Comparison of ENCODE assay signal across 9 mouse cellular contexts in genomic region chr19:29844036-29844661, GRCm38 (mm10). TPM values are rescaled to one million over a fixed set of nuclear protein-coding genes. Genes with fewer than 3 reads are reported as not detected.
DNase-seq lines count a peak whose midpoint lies in the region; ATAC-seq lines count a peak whose summit lies in the region.
"Had no signal": no experiment of that assay in that cellular context is flagged by ENCODE, and none has a peak within 500 bp of the region (broad histone marks: within the 10 kb centered on the region; RNA-seq: fewer than 3 reads in every experiment).

No protein-coding gene starts in this region.

- no peaks in the 10 kb centered on the region for H3K27me3 ChIP-seq in heart, embryonic 10.5 days (ENCODE audit: insufficient read depth, poor library complexity, severe bottlenecking)
- peaks cover 19% of the 10 kb centered on the region for H3K27me3 ChIP-seq in forebrain, embryonic 11.5 days (ENCODE audit: control insufficient read depth, insufficient read depth, low read length)

- WGBS in heart, embryonic 10.5 days: 77% methylated on average over 12 of the region's 12 CpGs
- whole genome bisulfite sequencing in forebrain, embryonic 11.5 days: 22% methylated on average over 12 of the region's 12 CpGs

- DNase-seq in heart, adult 11 months: peak; percentile 70
- no peak for DNase-seq in heart, embryonic 10.5 days (ENCODE audit: low spot score)
- peak; percentile 11 for DNase-seq in MN1 (ENCODE audit: low spot score)
- DNase-seq in forebrain, embryonic 11.5 days (ENCODE audit: low spot score): no peak
- DNase-seq in left cerebral cortex, postnatal 4 days: peak; percentile 61
- no peak for DNase-seq in kidney, postnatal 14 days
- no peak for DNase-seq in heart, adult 18-20 months

- H3K4me3 ChIP-seq in heart, embryonic 10.5 days: no peak overlapping the region
- no peak overlapping the region for H3K4me3 ChIP-seq in forebrain, embryonic 11.5 days (ENCODE audit: low read depth, low read length)

- peak overlapping the region; percentile 29; the same call in 1 of the 2 replicates for H3K4me2 ChIP-seq in forebrain, embryonic 11.5 days (ENCODE audit: low read depth, low read length, severe bottlenecking)

- H3K9me3 ChIP-seq in heart, embryonic 10.5 days: no peaks in the 10 kb centered on the region
- H3K9me3 ChIP-seq in forebrain, embryonic 11.5 days (ENCODE audit: control insufficient read depth, low read length): no peaks in the 10 kb centered on the region

- H3K9ac ChIP-seq in forebrain, embryonic 11.5 days (ENCODE audit: low read length): no peak overlapping the region

- no peaks in the 10 kb centered on the region for H3K36me3 ChIP-seq in heart, embryonic 10.5 days
- no peaks in the 10 kb centered on the region for H3K36me3 ChIP-seq in forebrain, embryonic 11.5 days (ENCODE audit: control insufficient read depth, insufficient read depth, low read length)

- H3K4me1 ChIP-seq in heart, embryonic 10.5 days: no peaks in the 10 kb centered on the region
- peaks cover 12% of the 10 kb centered on the region; the same call in 1 of the 2 replicates for H3K4me1 ChIP-seq in forebrain, embryonic 11.5 days (replicated peaks; ENCODE audit: control insufficient read depth, insufficient read depth, low read length)

- intact Hi-C loops in left cerebral cortex, postnatal 4 days (cut with DNase I): no loop called here

- H3K27ac ChIP-seq in heart, embryonic 10.5 days: no peak overlapping the region
- no peak overlapping the region for H3K27ac ChIP-seq in forebrain, embryonic 11.5 days (ENCODE audit: low read depth, low read length)
- H3K27ac ChIP-seq: macrophage had no signal

- peak; percentile 88 for ATAC-seq in forebrain, embryonic 11.5 days (replicated peaks; ENCODE audit: low FRiP score)
- no peak for ATAC-seq in erythroid progenitor cell, adult 5-6 weeks (replicated peaks; ENCODE audit: low FRiP score, poor library complexity, severe bottlenecking)

RNA-seq across cellular contexts. Expression of gene Ranbp6, which starts 31.4 kb away (rescaled TPM):
- 16.2 and 19.7 TPM in 2 replicates for polyA plus RNA-seq in heart, embryonic 10.5 days (2016; fragmentation: Nextera tagmentation; extraction: Ambion mirVana)
- polyA plus RNA-seq in forebrain, embryonic 11.5 days (2014; fragmentation: Nextera tagmentation; extraction: Ambion mirVana): 29.0 and 32.9 TPM in 2 replicates
- 10 to 100 TPM; 31.0 to 31.5 TPM for total RNA-seq in left cerebral cortex, postnatal 4 days (2021)
- 5.9 and 11.5 TPM in 2 replicates for total RNA-seq in erythroid progenitor cell, adult 5-6 weeks (2015; ENCODE audit: low replicate concordance)
- total RNA-seq in erythroid progenitor cell, adult 5-6 weeks (2017; ENCODE audit: low replicate concordance): 12.5 and 17.1 TPM in 2 replicates
- 10 to 100 TPM; 13.1 to 15.3 TPM for total RNA-seq in heart, adult 18-20 months (2021)

RNA-seq across cellular contexts. Expression of gene 9930021J03Rik, which starts 38.4 kb away (rescaled TPM):
- polyA plus RNA-seq in heart, embryonic 10.5 days (2016; fragmentation: Nextera tagmentation; extraction: Ambion mirVana): 2.9 and 4.2 TPM in 2 replicates
- polyA plus RNA-seq in forebrain, embryonic 11.5 days (2014; fragmentation: Nextera tagmentation; extraction: Ambion mirVana): 7.3 and 8.1 TPM in 2 replicates
- total RNA-seq in left cerebral cortex, postnatal 4 days (2021): 10 to 100 TPM; 36.0 to 37.7 TPM
- total RNA-seq in erythroid progenitor cell, adult 5-6 weeks (2015; ENCODE audit: low replicate concordance): 8.4 and 12.3 TPM in 2 replicates
- 13.5 and 23.8 TPM in 2 replicates for total RNA-seq in erythroid progenitor cell, adult 5-6 weeks (2017; ENCODE audit: low replicate concordance)
- 10 to 100 TPM; 12.9 to 13.4 TPM for total RNA-seq in heart, adult 18-20 months (2021)

Comparison
In these comparisons a context has a peak if more than half of its experiments do, and no peak if none do; other contexts are left out.
1. DNase-seq: peak in heart, adult 11 months (single experiment), MN1 (single experiment) and left cerebral cortex, postnatal 4 days (single experiment); none in heart, embryonic 10.5 days (single experiment), forebrain, embryonic 11.5 days (single experiment), kidney, postnatal 14 days (single experiment) and heart, adult 18-20 months (0 of 2).